Mouse (Mus musculus) lung, embryonic 14.5 days (tissue): ENCODE measurements around the gene Mov10. TPM values are rescaled to one million over a fixed set of nuclear protein-coding genes. Genes with fewer than 3 reads are reported as not detected.
A peak's percentile ranks its signal among the peaks of the same experiment; 100 is the strongest.
"Not testable (repeated sequence)": the region's sequence is repeated elsewhere in the genome, so short reads cannot be mapped to it uniquely, and the experiment has no call there.

Experiments
- ATAC-seq: fragments of 200-750 bp; cut with Nextera tagmentation; 2 replicates; pipeline ENCODE4 v1.8.0; 2017; ENCODE audit warnings: mild to moderate bottlenecking, moderate TSS enrichment, moderate library complexity; ENCODE audit not compliant: insufficient read depth
- DNase-seq: peaks from one replicate; pipeline ENCODE4 v3.0.0-alpha.2; 2015
- H3K27ac ChIP-seq: fragments of 300-500 bp; sonication (generic); 2 replicates; pipeline ENCODE4 v1.5.1; 2014; ENCODE audit warnings: low read depth, mild to moderate bottlenecking, moderate library complexity
- H3K27me3 ChIP-seq: fragments of 300-500 bp; sonication (generic); 2 replicates; pipeline ENCODE4 v1.6.1; 2014; ENCODE audit warnings: low read length, control low read depth; ENCODE audit not compliant: insufficient read depth
- H3K36me3 ChIP-seq: fragments of 300-500 bp; sonication (generic); 2 replicates; pipeline ENCODE4 v1.6.1; 2014; ENCODE audit warnings: control low read depth; ENCODE audit not compliant: insufficient read depth
- H3K4me1 ChIP-seq: fragments of 300-500 bp; sonication (generic); 2 replicates; pipeline ENCODE4 v1.6.1; 2014; ENCODE audit warnings: antibody characterized with exemption, control low read depth; ENCODE audit not compliant: insufficient read depth
- H3K4me2 ChIP-seq: fragments of 300-500 bp; sonication (generic); 2 replicates; pipeline ENCODE4 v1.6.1; 2014; ENCODE audit warnings: mild to moderate bottlenecking
- H3K4me3 ChIP-seq: fragments of 300-500 bp; sonication (generic); 2 replicates; pipeline ENCODE4 v1.5.1; 2014; ENCODE audit warnings: low read depth, low read length
- H3K9ac ChIP-seq: fragments of 300-500 bp; sonication (generic); 2 replicates; pipeline ENCODE4 v1.6.1; 2014
- H3K9me3 ChIP-seq: fragments of 300-500 bp; sonication (generic); 2 replicates; pipeline ENCODE4 v1.6.1; 2016; ENCODE audit warnings: low read depth, low read length, control low read depth
- CTCF ChIP-seq: IDR thresholded peaks from 2 replicates; pipeline ENCODE4 v1.5.1; 2016; ENCODE audit warnings: antibody characterized with exemption, low read depth
- WGBS: fragments of 180-500 bp; shearing (Covaris S2); extraction: QIAGEN DNeasy Blood & Tissue Kit; methylation state at CpG from one replicate; pipeline ENCODE4 v1.1.7; 2014; 5-methylcytosine and 5-hydroxymethylcytosine counted together
- polyA plus RNA-seq: library from polyadenylated mRNA; unstranded; fragments of >200 nt; fragmentation: Nextera tagmentation; extraction: Ambion mirVana; gene quantifications from 2 replicates; pipeline ENCODE4 v1.2.1, GENCODE M21; 2014

The Mov10 gene
- polyA plus RNA-seq, 1 experiment from 2014 or later, result 51.0 TPM

DNA sequence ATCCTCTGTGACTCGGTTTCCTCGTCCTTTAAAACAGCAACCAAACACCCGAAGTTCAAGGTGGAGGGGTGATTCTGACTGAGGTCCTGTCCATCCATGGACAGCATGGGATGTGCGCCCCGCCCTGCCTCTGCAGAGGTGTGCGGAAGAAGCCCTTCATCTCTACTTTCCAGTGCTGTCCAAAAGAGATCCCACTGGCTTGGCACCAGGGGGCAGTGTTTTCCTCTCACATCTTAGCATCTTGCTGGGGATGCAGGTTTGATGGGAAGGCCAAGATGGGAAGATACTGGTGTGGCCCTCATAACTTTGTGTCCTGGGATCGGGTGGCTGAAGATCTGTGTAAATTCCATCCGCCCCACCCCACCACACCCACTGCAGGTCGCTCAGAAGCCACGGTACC is 48.3 kb downstream of the Mov10 start:
- DNase-seq (peak; percentile 66), ATAC-seq (no peak)
- Histone ChIP-seq H3K27ac (no peak overlapping the region), H3K36me3 (no peaks in the 10 kb centered on the region), H3K9me3 (no peaks in the 10 kb centered on the region), H3K9ac (no peak overlapping the region), H3K4me3 (no peak overlapping the region), H3K4me1 (no peaks in the 10 kb centered on the region), H3K27me3 (no peaks in the 10 kb centered on the region; the same call in 1 of the 2 replicates), H3K4me2 (no peak overlapping the region)
- TF ChIP-seq CTCF, result peak; percentile 79
- 52% methylated on average over 10 of the region's 10 CpGs for WGBS

DNA sequence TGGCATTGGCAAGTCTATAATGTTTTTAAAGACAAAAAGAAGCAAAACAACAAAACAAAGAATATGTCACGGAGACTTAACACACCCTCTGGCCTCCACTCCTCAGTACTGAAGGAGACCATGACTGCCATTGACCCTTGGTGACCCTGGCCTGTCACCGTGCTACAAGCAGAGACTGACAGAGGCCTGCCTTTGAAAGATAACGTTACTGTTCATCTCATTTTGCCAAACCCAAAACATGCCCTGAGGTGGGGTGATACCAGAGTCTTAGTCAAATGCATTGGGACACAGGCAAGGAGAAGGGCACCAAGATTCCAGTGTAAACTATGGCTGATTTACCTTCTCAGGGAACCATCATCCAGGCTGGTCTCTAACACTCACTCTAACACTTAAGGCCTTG is 49.2 kb downstream of the Mov10 start:
- ATAC-seq (no peak), DNase-seq (no peak)
- Histone ChIP-seq H3K9ac (no peak overlapping the region), H3K27me3 (no peaks in the 10 kb centered on the region; the same call in 1 of the 2 replicates), H3K9me3 (no peaks in the 10 kb centered on the region), H3K4me3 (no peak overlapping the region), H3K4me2 (no peak overlapping the region), H3K36me3 (no peaks in the 10 kb centered on the region), H3K27ac (no peak overlapping the region), H3K4me1 (no peaks in the 10 kb centered on the region)
- 49% methylated on average over 3 of the region's 3 CpGs for WGBS
- TF ChIP-seq CTCF, result no peak

DNA sequence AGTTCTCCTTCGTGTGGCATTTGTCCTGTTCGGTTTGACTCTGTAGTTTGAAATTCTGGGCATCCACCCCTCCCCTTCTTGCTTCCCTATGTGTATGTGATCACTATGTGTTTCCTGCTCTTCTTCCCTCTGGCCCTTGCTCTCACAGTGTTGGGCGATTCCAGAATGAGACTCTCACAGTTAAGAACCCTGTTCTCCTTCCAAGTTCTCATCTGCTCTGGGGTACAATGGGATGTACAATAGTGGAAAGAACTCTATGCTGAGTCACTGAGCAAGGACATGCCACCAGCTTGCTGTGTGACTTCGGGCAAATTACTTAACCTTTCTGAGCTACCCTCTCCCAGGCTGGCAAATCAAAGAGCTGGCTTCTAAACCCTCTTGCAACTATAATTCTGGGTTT is 50.6 kb downstream of the Mov10 start:
- H3K27ac ChIP-seq, result no peak overlapping the region
- no peak for TF ChIP-seq CTCF
- no peaks in the 10 kb centered on the region for H3K9me3 ChIP-seq
- no peak for ATAC-seq
- WGBS, result 68% methylated on average over 4 of the region's 4 CpGs
- no peaks in the 10 kb centered on the region for H3K36me3 ChIP-seq
- DNase-seq, result no peak
- H3K4me1 ChIP-seq, result no peaks in the 10 kb centered on the region
- no peaks in the 10 kb centered on the region; the same call in 1 of the 2 replicates for H3K27me3 ChIP-seq
- H3K4me3 ChIP-seq, result no peak overlapping the region
- no peak overlapping the region for H3K4me2 ChIP-seq
- H3K9ac ChIP-seq, result no peak overlapping the region

DNA sequence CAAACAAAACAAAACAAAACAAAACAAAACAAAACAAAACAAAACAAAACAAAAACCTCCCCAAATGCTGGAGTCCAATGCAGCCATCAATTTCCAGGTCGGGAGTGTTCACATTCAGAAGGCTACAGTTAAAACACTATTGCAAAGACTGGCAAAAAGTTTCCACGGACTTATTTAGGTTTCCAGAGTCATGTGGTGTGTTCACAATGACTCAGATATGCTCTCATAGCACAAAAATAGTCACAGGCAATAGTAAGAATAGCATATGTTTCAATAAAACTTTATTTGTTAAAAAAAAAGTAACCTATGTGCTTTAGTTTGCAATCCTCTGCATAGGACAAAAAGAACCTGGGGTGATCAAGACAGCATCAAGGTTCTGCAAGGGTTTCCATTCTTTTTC is 51.2 kb downstream of the Mov10 start:
- DNase-seq (no peak), ATAC-seq (no peak)
- Histone ChIP-seq H3K36me3 (no peaks in the 10 kb centered on the region), H3K9me3 (no peaks in the 10 kb centered on the region), H3K4me3 (no peak overlapping the region), H3K9ac (no peak overlapping the region), H3K27ac (no peak overlapping the region), H3K4me2 (no peak overlapping the region), H3K4me1 (no peaks in the 10 kb centered on the region), H3K27me3 (no peaks in the 10 kb centered on the region; the same call in 1 of the 2 replicates)
- no peak for TF ChIP-seq CTCF
- WGBS, result 60% methylated on average over 2 of the region's 2 CpGs

DNA sequence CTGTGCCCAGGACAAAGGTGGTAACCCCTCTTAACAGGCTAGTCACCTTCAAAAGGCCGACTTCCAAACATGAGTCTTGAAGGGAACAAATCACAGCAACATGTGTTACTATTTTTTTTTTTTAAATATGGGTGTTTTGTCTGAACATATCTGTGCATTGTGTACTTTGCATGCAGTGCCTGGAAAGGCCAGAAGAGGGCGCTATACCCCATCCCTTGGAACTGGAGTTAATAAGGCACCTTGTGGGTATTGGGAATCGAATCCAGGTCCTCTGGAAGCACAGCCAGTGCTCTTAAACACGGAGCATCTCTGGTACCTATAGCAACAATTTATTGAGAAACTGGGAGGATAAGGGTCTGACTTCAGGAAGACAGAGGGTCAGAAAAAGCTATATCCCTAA is 53.3 kb downstream of the Mov10 start:
- Histone ChIP-seq H3K9ac (no peak overlapping the region), H3K4me1 (no peaks in the 10 kb centered on the region), H3K4me2 (no peak overlapping the region), H3K36me3 (no peaks in the 10 kb centered on the region), H3K27ac (no peak overlapping the region), H3K27me3 (no peaks in the 10 kb centered on the region; the same call in 1 of the 2 replicates), H3K9me3 (no peaks in the 10 kb centered on the region), H3K4me3 (no peak overlapping the region)
- ATAC-seq (no peak), DNase-seq (peak; percentile 50)
- WGBS, result 19% methylated on average over 4 of the region's 4 CpGs
- peak; percentile 66 for TF ChIP-seq CTCF

DNA sequence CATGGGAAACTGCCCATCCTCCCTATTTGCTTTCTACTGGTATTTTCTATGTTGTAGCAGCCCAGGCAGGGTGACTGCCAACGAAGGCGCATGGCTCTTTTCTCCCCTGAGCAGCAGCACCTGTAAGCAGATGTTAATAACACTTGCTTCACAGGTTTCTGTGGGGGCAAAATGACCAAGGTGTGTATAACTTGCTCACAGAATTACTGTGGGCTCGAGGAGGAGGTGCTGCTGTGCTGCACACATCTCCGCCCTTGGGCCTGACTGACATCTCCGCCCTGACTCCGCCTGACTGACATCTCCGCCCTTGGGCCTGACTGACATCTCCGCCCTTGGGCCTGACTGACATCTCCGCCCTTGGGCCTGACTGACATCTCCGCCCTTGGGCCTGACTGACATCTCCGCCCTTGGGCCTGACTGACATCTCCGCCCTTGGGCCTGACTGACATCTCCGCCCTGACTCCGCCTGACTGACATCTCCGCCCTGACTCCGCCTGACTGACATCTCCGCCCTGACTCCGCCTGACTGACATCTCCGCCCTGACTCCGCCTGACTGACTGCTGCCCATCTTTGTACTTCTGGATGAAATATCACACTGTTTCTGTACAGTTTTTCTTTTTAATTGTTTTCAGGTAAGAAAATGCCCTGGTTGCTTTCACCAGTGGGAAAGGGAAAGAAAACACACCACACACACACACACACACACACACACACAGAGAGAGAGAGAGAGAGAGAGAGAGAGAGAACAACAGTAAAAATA is 56.1 kb downstream of the Mov10 start:
- not testable (repeated sequence) for H3K9me3 ChIP-seq, H3K4me1 ChIP-seq, H3K27ac ChIP-seq, H3K4me2 ChIP-seq, H3K27me3 ChIP-seq, H3K4me3 ChIP-seq, DNase-seq, H3K9ac ChIP-seq, ATAC-seq, H3K36me3 ChIP-seq
- WGBS, result 23% methylated on average over 19 of the region's 20 CpGs

DNA sequence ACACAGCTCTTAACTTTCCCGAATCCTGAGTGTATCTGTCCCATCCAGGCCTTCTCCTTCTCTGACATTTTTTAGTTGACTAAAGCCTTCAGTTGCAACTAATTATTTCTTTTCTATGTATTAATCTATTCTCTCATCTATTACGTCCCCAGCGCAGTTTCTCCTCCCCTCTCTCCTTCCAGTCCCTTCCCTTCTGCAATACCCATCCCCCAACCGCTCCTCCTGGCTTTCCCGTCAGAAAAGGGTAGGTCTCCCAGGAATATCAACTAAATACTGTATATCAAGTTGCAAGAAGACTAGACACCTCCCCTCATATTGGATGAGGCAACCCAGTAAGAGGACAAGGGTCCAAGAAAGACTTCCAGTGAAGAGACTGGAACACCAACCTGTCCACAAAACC is 59.5 kb downstream of the Mov10 start:
- H3K9ac ChIP-seq, result peak overlapping the region; percentile 56
- DNase-seq (peak; percentile 7), ATAC-seq (no peak)
- no peaks in the 10 kb centered on the region for H3K36me3 ChIP-seq
- no peak overlapping the region for H3K27ac ChIP-seq
- H3K27me3 ChIP-seq, result peaks cover 8% of the 10 kb centered on the region; the same call in 1 of the 2 replicates
- H3K4me3 ChIP-seq, result peak overlapping the region; percentile 32
- peak overlapping the region; percentile 61 for H3K4me2 ChIP-seq
- 13% methylated on average over 5 of the region's 5 CpGs for WGBS
- no peak for TF ChIP-seq CTCF
- no peaks in the 10 kb centered on the region for H3K4me1 ChIP-seq
- no peaks in the 10 kb centered on the region for H3K9me3 ChIP-seq
